Mouse (Mus musculus) liver, adult 2 months (tissue): ENCODE results near the gene Il11ra1. TPM values are rescaled to one million over a fixed set of nuclear protein-coding genes. Genes with fewer than 3 reads are reported as not detected.

Experiments used
- DNase-seq: peaks from one replicate; pipeline ENCODE4 v3.0.0-alpha.2; 2011; ENCODE audit warnings: low read depth, low spot score; ENCODE audit errors: extremely low read depth
- H3K27ac ChIP-seq: fragments of 200-500 bp; replicated peaks from 2 replicates; pipeline ENCODE4 v1.5.1; 2012; ENCODE audit warnings: low read depth, mild to moderate bottlenecking, control low read depth, inconsistent platforms, low read length; ENCODE audit not compliant: insufficient read depth
- H3K27me3 ChIP-seq: fragments of 200-500 bp; 2 replicates; pipeline ENCODE4 v1.6.1; 2012; ENCODE audit warnings: mild to moderate bottlenecking, moderate library complexity, low read length, inconsistent platforms; ENCODE audit not compliant: control insufficient read depth, insufficient read depth
- H3K36me3 ChIP-seq: fragments of 200-500 bp; 2 replicates; pipeline ENCODE4 v1.6.1; 2012; ENCODE audit warnings: low read length, inconsistent platforms; ENCODE audit not compliant: control insufficient read depth, insufficient read depth
- H3K4me1 ChIP-seq: fragments of 200-500 bp; 2 replicates; pipeline ENCODE4 v1.6.1; 2011; ENCODE audit warnings: low read length; ENCODE audit not compliant: control insufficient read depth, insufficient read depth
- H3K4me3 ChIP-seq: fragments of 200-500 bp; 2 replicates; pipeline ENCODE4 v1.5.1; 2011; ENCODE audit warnings: low read depth, mild to moderate bottlenecking, control low read depth, low read length, moderate library complexity; ENCODE audit not compliant: insufficient read depth
- H3K79me2 ChIP-seq: fragments of 200-500 bp; 2 replicates; pipeline ENCODE4 v1.6.1; 2012; ENCODE audit warnings: inconsistent platforms, mild to moderate bottlenecking, low read length, moderate library complexity; ENCODE audit not compliant: control insufficient read depth, insufficient read depth
- H3K9ac ChIP-seq: fragments of 200-500 bp; 2 replicates; pipeline ENCODE4 v1.6.1; 2012; ENCODE audit warnings: low read depth, mild to moderate bottlenecking, control low read depth, inconsistent platforms, low read length
- CTCF ChIP-seq: fragments of 200-500 bp; IDR thresholded peaks from 2 replicates; pipeline ENCODE4 v1.5.1; 2011; ENCODE audit warnings: low read depth, low read length, control low read depth
- POLR2A ChIP-seq: fragments of 200-500 bp; IDR thresholded peaks from 2 replicates; pipeline ENCODE4 v1.6.1; 2011; ENCODE audit warnings: low read length, control low read depth; ENCODE audit not compliant: insufficient read depth; ENCODE audit errors: extremely low read depth
- WGBS: fragments of 180-500 bp; shearing (Covaris S2); methylation state at CpG from one replicate; pipeline ENCODE4 v1.1.7; 2018; 5-methylcytosine and 5-hydroxymethylcytosine counted together
- polyA plus RNA-seq: library from polyadenylated mRNA; depleted of rRNA; stranded (reverse); fragments of >200 nt; gene quantifications from 2 replicates; pipeline ENCODE4 v1.2.3, GENCODE M21; 2012
- total RNA-seq: library from RNA; depleted of rRNA; stranded (reverse); fragments of >200 nt; gene quantifications from 2 replicates; pipeline ENCODE4 v1.2.3, GENCODE M21; 2014

Il11ra1 gene
- total and polyA plus RNA-seq, 2 experiments = 38.6 to 155 TPM

DNA sequence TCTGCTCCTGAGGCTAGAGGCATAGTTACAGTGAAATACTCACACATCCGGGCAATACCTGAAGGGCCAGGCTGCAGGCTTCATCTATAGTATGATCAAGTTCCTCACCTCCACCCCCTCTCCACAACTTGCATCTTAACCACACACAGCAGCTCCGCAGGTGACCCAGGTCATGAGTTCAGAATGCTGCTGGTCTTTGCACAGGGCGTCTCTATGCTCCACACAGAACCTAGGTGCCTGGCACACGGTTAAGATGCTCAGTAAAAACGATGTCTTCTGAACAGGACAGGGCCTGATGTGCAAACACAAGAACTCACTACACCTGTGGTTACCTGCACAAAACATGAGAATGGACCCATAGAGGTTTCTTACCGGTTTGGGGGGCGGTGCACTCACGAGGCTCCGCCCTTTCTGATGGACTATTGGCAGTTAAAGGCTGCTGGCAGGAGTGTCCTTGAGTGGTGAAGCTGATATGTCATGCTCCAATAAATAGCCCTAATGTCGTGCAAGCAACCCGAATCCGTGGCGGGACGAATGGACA, 55.1 kb downstream of the Il11ra1 start, which contains the start of gene Galt:
Gene Galt, plus strand, starts transcription at position 432 of the 541 bp plus-strand sequence.
- WGBS = 12% methylated on average over 14 of the region's 14 CpGs
- DNase-seq = peak; percentile 84
- TF ChIP-seq CTCF (no peak), POLR2A (no peak)

DNA sequence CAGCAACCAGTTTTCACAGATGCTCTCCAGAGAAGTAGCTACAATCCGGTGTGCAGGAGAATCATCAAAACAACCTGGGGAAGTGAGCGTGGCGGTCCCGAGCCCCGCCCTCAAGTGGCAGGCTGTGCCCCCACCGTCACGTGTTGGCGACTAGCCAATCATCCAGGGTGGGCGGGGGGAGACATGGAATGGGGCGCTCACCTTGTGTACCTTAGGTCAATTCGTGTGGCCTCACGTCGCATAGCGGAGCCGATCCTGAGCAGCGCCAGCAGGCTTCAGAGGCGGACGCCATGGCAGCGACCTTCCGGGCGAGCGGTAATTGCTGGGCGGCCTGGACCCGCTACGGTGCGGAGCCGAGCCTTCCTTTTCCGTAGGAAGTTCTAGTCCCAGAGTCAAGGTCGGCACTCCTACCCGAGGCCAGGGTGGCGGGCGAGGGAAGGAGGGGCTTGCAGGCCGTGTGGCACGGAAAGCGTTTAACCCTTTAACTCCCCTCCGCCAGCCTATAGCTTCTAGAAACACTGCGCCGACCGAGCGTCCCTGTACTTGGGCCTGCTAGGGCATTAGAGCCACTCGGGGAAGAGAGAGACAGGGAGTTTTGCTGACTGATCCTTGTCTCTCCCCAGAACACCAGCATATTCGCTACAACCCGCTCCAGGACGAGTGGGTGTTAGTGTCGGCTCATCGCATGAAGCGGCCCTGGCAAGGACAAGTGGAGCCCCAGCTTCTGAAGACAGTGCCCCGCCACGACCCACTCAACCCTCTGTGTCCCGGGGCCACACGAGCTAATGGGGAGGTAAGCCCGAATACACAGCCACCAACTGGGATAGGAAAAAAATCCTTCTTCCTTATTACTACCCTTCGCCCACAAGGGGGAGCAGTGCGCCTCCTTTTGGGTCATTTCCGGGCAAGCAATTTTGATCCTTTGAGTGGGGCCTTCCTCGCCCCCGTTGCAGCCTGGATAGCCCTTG, 55.8 kb downstream of the Il11ra1 start, which contains the start of gene Sigmar1:
Gene Sigmar1, minus strand, starts transcription at position 820 of the 968 bp plus-strand sequence.
- H3K79me2 ChIP-seq = peaks cover 6% of the 10 kb centered on the region; the same call in 1 of the 2 replicates

More for the DNA sequence above, 55.1 kb downstream of the Il11ra1 start, which contains the start of gene Galt:
- H3K27ac ChIP-seq = peak within 1 kb of the TSS; percentile 92
- H3K36me3 ChIP-seq = no peaks in the 10 kb centered on the region; the same call in 1 of the 2 replicates
- peak within 1 kb of the TSS; percentile 90 for H3K9ac ChIP-seq
- H3K4me1 ChIP-seq = peaks cover 31% of the 10 kb centered on the region
- no peaks in the 10 kb centered on the region for H3K27me3 ChIP-seq
- peaks cover 6% of the 10 kb centered on the region; the same call in 1 of the 2 replicates for H3K79me2 ChIP-seq
- peak within 1 kb of the TSS; percentile 77 for H3K4me3 ChIP-seq

DNA sequence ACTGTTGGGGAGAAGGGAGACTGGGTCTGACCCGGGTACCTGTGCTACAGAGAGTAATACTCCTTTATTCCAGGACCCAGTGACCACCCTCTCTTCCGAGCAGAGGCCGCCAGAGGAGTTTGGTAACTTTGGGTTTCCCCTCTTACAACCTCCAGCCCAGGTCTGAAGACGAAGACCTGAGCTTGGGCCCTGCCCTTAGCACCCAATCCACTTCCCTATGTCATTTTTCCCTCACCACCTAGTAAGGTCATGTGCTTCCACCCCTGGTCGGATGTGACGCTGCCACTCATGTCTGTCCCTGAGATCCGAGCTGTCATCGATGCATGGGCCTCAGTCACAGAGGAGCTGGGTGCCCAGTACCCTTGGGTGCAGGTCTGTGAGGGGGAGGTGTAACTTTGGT, 56.7 kb downstream of the Il11ra1 start:
- Histone ChIP-seq H3K79me2 (peaks cover 6% of the 10 kb centered on the region; the same call in 1 of the 2 replicates), H3K4me3 (peak overlapping the region; percentile 77), H3K4me1 (peaks cover 35% of the 10 kb centered on the region), H3K36me3 (no peaks in the 10 kb centered on the region; the same call in 1 of the 2 replicates), H3K27ac (peak overlapping the region; percentile 71), H3K9ac (peak overlapping the region; percentile 66), H3K27me3 (no peaks in the 10 kb centered on the region)
- no peak for TF ChIP-seq CTCF
- no peak for TF ChIP-seq POLR2A
- WGBS = 33% methylated on average over 8 of the region's 8 CpGs
- peak; percentile 50 for DNase-seq

More for the DNA sequence above, 55.8 kb downstream of the Il11ra1 start, which contains the start of gene Sigmar1:
- Histone ChIP-seq H3K4me3 (peak within 1 kb of the TSS; percentile 77), H3K27ac (peak within 1 kb of the TSS; percentile 92), H3K9ac (peak within 1 kb of the TSS; percentile 90), H3K27me3 (no peaks in the 10 kb centered on the region), H3K4me1 (peaks cover 31% of the 10 kb centered on the region), H3K36me3 (no peaks in the 10 kb centered on the region; the same call in 1 of the 2 replicates)
- under 1% methylated on average over 57 of the region's 57 CpGs for WGBS
- peak; percentile 82 for DNase-seq
- TF ChIP-seq CTCF (peak; percentile 78), POLR2A (peak; percentile 41; the same call in 1 of the 2 replicates)

DNA sequence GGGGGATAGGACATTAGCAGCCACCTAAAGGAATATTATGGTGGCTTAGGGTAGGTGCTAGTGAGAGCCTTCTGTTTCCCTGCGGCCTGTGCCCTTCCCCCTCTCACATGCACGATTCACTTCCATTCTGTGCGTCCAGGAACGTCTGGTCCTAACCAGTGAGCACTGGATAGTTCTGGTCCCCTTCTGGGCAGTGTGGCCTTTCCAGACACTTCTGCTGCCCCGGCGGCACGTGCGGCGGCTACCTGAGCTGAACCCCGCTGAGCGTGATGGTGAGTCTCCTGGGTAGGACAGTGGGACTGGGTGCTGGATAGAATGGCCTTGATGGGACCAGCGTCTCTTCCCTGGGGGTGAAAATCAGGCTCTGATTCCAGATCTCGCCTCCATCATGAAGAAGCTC, 57.5 kb downstream of the Il11ra1 start:
- Histone ChIP-seq H3K4me3 (no peak overlapping the region), H3K36me3 (no peaks in the 10 kb centered on the region; the same call in 1 of the 2 replicates), H3K27ac (peak overlapping the region; percentile 71), H3K27me3 (no peaks in the 10 kb centered on the region), H3K79me2 (peaks cover 6% of the 10 kb centered on the region; the same call in 1 of the 2 replicates), H3K9ac (peak overlapping the region; percentile 6; the same call in 1 of the 2 replicates), H3K4me1 (peaks cover 40% of the 10 kb centered on the region)
- TF ChIP-seq POLR2A (no peak), CTCF (no peak)
- no peak for DNase-seq
- WGBS = 92% methylated on average over 13 of the region's 13 CpGs

DNA sequence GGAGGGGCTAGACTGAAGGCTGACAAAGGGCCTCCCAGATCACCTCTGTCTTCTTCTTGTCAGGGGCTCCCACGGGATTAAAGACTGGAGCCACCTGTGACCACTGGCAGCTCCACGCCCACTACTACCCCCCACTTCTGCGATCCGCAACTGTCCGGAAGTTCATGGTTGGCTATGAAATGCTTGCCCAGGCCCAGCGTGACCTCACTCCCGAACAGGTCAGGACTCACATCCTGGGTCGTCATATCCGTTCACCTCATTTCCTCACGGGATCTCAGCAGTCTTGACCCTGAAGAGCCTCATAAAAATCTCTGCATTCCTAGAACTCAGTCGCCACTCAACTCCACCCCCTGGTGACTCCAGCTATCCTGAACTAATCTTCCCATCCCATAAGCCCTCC, 58.2 kb downstream of the Il11ra1 start:
- peak; percentile 70 for DNase-seq

More for the DNA sequence above, 58.2 kb downstream of the Il11ra1 start:
- H3K4me3 ChIP-seq = no peak overlapping the region
- H3K27me3 ChIP-seq = no peaks in the 10 kb centered on the region
- H3K9ac ChIP-seq = 0 out of 2 replicates have a peak overlapping the region, but pooled peaks have one; percentile 14
- peaks cover 6% of the 10 kb centered on the region; the same call in 1 of the 2 replicates for H3K79me2 ChIP-seq
- H3K4me1 ChIP-seq = peaks cover 40% of the 10 kb centered on the region
- H3K27ac ChIP-seq = peak overlapping the region; percentile 96
- TF ChIP-seq POLR2A = no peak
- TF ChIP-seq CTCF = no peak
- 61% methylated on average over 11 of the region's 11 CpGs for WGBS
- H3K36me3 ChIP-seq = no peaks in the 10 kb centered on the region; the same call in 1 of the 2 replicates
